Mouse (Mus musculus) embryo, embryonic 10 days (tissue): ENCODE data around the gene Smc3.
"Not testable (repeated sequence)": the region's sequence is repeated elsewhere in the genome, so short reads cannot be mapped to it uniquely, and the experiment has no call there.

Experiments
- DNase-seq: peaks from one replicate; pipeline ENCODE4 v3.0.0-alpha.2; 2015; ENCODE audit warnings: low spot score

The Smc3 gene

GRCm38 (mm10) chr19:53577025-53577800 lies 23.0 kb upstream of the Smc3 start:
- peak; percentile 21 for DNase-seq

GRCm38 (mm10) chr19:53578597-53579252 lies 21.5 kb upstream of the Smc3 start:
- peak; percentile 93 for DNase-seq

GRCm38 (mm10) chr19:53580271-53580670 lies 19.9 kb upstream of the Smc3 start:
- not testable (repeated sequence) for DNase-seq

DNA sequence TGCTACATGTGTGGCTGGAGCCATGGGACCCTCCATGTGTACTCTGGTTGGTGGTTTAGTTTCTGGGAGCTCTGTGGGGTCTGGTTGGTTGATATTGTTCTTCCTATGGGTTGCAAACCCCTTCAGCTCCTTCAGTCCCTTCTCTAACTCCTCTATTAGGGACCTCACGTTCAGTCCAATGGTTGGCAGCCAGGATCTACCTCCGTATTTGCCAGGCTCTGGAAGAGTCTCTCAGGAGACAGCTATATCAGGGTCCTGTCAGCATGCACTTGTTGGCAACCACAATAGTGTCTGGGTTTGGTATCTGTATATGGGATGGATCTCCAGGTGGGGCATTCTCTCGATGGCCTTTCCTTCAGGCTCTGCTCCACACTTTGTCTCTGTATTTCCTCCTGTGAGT lies 12.5 kb upstream of the Smc3 start:
- not testable (repeated sequence) for DNase-seq

GRCm38 (mm10) chr19:53588968-53589367 lies 11.2 kb upstream of the Smc3 start, which contains the start of gene Nutf2-ps1:
Gene Nutf2-ps1 (minus strand): TSS chr19:53589068.
- not testable (repeated sequence) for DNase-seq

- DNase-seq = peak; percentile 12
Measured at GRCm38 (mm10) chr19:53596723-53597474, 3.3 kb upstream of the Smc3 start.

DNA sequence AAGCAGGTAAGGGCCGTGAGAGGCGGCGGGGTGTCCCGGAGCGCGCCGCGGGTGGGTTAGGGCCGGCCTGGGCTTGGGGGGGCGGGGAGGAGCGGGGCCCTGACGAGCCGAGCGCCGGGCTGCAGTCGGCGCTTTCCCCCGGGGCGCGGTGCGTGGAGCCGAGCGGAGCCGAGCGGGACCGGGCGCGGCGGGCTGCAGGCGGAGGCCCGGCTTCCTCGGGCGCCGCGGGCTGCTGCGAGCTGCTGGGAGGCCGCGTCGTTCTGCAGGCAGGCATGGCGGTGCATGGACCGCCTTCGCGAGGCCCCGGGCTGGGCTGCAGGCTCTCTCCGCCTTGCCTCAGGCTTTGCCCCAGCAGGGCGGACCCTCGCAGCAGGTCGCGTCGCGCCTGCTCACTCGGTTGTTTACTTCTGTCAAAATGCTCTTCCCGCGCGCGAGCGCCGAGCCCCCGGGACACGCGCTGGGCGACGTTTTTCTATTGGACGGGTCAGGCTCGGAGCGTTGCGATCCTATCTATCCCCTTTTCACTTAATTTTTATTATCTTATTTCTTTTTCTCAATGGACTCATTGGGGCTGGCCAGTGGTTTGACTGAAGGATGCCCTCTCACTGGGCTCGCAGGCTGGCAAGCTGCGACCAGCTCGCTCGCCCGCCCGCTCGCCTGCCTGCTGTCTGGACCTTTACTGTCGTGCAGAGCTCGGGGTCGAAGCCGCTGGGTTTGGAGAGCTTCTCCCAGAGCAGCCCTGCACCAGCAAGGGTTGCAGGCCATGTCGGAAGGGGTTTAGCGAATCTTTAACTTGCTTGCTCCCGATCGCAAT lies 558 bp downstream of the Smc3 start:
- peak; percentile 49 for DNase-seq

- DNase-seq = no peak
Measured at GRCm38 (mm10) chr19:53601363-53601655, 1.1 kb downstream of the Smc3 start.

GRCm38 (mm10) chr19:53608921-53609320 lies 8.7 kb downstream of the Smc3 start:
- peak; percentile 40 for DNase-seq

DNA sequence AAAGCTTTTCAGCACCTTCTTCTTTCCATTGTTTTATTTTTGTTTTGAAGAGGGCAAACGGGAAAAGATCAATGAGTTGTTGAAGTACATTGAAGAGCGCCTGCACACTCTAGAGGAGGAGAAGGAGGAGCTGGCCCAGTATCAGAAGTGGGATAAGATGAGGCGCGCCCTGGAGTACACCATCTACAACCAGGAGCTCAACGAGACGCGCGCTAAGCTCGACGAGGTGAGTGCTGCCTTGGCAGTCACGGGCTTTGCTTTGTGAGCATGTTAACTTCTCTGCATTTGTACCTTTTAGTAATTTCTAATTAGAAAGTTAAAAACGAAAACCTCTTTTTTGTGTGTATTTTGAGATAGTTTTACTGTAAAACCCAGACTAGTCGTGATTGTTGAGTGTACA lies 21.5 kb downstream of the Smc3 start:
- DNase-seq = no peak

DNA sequence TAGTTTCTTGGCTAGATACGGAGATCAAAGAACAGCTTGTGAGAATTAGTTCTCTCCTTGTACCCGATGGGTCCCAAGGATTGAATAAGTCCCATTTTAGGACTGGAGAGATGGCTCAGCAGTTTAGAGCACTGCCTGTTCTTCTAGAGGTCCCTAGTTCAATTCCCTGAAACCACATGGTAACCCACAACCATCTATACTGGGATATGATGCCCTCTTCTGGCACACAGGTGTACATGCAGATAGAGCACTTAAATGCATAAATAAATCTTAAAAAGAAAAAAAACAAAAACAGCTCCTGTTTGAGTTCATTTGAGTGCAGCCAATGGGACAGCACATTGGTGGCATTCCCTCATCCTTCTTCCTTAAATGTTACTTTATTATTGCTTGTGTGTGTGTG lies 37.8 kb downstream of the Smc3 start:
- peak; percentile 28 for DNase-seq

- DNase-seq = no peak
Measured at GRCm38 (mm10) chr19:53638727-53639126, 38.5 kb downstream of the Smc3 start.

GRCm38 (mm10) chr19:53644020-53644595 lies 43.9 kb downstream of the Smc3 start:
- no peak for DNase-seq

- no peak for DNase-seq
Measured at GRCm38 (mm10) chr19:53647301-53647700, 47.1 kb downstream of the Smc3 start.

DNA sequence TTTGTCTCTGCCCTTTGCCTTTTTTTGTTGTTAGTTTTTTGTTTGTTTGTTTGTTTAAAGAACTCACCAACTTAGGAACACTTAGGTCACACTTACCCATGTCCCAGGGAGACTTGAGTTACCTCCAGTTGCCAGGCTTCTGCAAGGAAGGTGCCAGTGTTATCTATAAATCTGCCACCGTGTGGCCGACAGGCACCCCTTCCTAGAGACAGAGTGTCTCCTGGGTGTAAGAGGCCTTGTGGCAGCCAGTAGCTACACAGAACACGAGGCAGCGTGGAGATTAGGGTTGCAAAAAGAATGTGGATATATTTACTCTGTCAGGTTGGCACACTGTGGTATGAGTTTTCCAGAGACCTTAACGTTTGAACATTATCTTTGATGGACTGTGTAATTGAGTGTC lies 47.9 kb downstream of the Smc3 start:
- no peak for DNase-seq

GRCm38 (mm10) chr19:53648802-53649236 lies 48.6 kb downstream of the Smc3 start:
- DNase-seq = peak; percentile 88

DNA sequence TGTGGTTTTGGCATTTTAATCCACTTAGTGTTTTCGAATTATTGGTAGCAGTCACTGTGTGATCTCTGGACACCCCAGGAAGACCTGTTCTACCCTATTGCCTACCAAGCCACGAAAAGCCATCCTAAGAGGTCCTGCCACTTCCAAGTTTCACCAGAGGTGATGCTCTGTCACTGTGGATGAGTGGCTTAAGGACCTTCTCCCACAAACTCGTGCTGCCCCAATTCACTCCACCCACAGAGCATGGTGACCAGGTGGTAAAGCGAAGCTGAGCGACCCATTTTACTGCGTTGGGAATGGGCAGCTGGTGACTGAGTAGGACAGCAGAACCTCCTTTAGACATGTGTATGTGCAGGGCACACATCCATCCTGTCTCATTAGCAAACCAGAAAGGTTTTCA lies 49.2 kb downstream of the Smc3 start:
- DNase-seq = no peak

DNA sequence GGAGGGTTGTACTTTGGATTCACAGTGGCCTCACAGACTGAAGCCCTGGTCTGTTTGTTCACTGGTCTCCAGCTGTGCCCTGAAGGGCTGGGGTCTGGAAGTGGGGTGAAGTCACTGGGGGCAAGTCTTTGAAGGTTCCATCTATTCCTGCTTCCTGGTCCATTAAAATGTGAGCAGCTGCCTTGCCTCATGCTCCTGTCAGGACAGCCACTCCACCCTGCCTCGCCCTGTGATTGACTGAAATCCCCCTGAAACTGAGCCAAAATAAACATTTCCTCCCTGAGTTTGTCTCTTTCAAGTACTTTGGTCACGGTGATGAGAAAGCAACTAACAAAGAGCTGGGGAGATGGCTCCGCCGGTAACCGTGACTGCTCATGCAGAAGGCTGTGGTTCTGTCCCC lies 49.6 kb downstream of the Smc3 start:
- no peak for DNase-seq

DNA sequence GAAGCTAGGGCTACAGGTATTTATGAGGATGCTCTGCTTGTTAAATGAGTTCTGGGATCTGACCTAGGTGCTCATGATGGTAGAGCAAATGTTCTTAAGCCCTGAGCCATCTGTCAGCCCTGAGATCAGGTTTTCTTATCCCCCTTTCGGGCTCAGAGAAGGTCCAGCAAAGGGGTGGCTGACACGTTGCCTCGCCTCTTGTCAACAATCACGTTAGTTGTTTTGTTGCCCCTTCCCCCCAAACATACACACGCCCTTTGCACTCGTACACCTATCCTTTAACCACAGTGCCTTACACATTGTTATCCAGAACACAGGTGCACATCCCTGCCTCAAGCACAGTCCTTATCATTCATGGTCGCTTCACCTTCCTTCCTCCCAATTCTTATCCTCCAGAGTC lies 50.7 kb downstream of the Smc3 start:
- DNase-seq = no peak

DNA sequence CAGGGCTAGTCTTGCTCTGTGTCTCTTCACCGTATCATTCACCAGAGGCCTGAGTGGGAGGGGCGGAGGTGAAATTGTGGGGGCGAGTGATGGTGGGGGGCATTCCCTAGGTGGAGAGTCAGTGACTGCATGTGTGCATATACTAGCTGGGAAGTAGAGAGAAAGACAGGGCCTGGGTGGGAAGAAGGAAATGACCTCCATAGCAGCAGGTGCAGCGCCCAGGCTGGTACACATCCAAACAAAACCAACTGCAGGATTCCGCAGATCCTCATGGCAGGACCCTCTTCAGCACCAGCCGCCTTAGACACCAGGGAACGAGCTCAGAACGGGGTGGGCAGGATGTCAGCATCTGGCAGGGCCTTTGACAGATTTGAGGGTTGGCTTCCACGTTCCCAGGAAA lies 52.1 kb downstream of the Smc3 start:
- DNase-seq = no peak

GRCm38 (mm10) chr19:53653624-53654467 lies 53.6 kb downstream of the Smc3 start:
- no peak for DNase-seq
